Mouse (Mus musculus): ENCODE results near the gene Piezo1.

- peak; percentile 59 for TF ChIP-seq CTCF (IDR thresholded peaks at IDR 0.05; ENCODE audit: low read depth)
- TF ChIP-seq EP300 (optimal IDR thresholded peaks at IDR 0.05) = no peak
Observed at GRCm38 (mm10) chr8:122445203-122445602, 105.9 kb downstream of the Piezo1 start.
